Mouse (Mus musculus) embryo, embryonic 10.5 days (tissue): ENCODE measurements around the gene Med14.

ENCODE experiments used
- DNase-seq: peaks from one replicate; pipeline ENCODE4 v3.0.0-alpha.2; 2015; ENCODE audit warnings: low spot score

The Med14 gene

DNA sequence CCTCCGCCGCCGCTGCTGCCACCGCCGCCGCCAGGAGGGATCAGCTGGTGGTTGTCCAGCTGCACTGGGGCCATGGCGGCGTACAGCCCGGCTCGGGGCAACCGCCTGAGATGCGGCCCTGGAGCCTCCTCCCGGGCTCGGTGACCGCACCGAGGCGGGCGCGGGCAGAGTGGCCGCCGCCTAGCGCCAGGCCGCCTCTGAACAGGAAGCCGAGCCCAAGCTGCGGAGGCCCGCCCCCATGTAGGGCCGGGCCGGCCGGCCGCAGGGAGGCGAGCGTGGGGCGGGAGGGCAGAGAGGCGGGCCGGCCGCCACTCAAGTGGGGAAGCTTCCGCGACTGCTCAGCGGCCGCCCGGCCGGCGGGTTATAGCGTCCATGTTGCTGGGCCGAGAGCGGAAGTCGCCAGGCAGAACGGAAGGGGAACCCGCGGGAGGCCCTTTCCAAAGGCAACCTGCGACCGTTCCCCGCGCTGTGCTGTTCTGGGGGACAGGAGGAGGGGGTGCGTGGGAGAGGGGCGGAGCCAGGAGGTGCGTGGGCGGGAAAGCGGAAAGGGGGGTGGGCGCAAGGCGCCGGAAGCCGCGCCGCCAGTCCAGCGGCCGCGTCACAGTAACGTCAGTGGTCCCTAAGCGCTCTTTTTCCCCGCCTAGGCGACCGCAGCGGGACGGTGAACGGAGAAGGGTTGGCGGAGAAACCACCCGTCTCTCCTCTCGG, at the start of gene Med14:
Gene Med14 (minus strand): TSS at position 448 of the 708 bp plus-strand sequence.
- DNase-seq: peak; percentile 87

DNA sequence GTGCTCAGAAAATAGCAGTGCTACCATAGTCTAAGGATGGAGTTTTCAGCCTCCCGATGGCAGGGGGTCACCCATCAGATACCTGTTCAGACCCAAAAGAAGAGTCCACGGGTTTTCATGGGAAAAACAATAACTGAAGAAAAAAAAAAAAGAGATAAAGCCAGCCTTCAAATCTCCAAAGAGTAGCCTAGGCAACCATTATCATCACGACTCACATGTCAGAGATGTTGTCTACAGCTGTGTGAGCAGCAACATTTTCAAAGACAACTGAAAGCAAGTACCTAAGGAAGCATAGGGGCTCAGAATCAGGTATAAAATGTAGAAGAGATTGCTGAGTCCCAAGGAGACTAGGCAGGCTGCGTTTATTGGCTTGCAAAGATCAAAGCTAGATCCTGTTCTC, 38.7 kb upstream of the Med14 start:
- DNase-seq: no peak

DNA sequence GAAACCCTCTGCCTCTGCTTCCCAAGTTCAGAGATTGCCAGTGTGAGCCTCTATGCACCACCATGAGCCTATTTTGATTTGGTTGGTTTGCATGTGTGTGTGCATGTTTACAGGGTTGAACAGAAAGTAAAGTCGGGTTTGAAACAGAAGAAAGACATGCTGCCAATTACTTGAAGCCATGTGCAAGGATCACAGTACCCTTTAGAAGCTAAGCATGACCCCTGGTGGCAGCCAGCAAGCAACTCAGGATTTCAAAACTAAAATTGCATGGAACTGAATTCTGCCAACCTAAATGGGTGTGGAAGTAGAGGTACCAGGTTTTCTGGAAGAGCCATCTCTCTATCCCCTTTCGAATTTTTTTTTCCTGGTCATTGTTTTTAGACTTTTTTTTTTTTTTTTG, 33.0 kb upstream of the Med14 start:
- peak; percentile 3 for DNase-seq

DNA sequence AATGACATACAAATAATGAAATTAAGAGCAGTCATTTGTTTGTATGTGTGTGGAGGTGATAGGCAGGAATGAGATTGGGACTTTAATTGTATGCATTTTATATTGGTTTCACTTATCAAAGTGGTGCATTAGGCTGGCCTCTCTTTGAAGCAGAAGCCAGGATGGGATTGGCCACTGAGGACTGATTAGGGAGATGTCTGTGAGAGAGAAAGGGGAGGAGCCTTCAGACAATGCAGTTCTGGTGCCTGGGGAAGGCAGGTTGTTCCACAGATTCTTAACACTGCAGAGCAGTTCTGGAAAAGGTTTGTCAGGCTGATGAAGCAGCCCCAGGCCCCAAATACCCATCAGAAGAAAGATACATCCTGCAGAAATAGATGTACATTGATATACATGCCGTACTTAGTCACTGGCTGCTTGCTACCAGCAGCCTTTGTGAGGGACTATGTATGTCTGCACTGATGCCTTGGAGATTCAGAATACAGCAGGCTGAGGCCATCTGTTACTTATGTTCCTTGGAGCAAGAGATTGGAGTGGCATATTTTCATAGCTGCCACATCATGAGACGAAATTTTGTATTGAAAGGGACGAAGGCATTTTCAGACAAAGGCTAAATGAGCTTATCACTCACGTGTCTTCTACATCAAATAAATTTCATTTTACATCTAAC, 29.9 kb upstream of the Med14 start:
- DNase-seq: peak; percentile 4

DNA sequence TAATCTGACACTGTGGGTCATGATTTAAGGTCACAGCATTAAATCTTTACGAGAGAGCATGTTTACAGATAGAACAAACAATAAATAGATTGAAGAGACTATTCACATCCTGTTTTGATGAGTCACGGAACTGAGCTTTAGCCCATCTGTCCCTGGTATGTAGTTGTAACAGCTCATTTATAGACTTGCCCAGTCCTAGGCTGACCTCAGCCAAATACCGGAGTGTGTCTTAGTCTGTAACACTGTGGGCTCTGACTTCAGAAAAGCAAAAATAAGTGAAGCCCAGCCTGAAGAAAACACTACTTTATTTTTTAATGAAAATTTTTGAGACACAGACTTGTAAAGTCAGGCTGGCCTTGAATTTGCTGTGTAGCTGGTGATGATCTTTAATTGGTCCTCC, 11.4 kb upstream of the Med14 start:
- DNase-seq: no peak

DNA sequence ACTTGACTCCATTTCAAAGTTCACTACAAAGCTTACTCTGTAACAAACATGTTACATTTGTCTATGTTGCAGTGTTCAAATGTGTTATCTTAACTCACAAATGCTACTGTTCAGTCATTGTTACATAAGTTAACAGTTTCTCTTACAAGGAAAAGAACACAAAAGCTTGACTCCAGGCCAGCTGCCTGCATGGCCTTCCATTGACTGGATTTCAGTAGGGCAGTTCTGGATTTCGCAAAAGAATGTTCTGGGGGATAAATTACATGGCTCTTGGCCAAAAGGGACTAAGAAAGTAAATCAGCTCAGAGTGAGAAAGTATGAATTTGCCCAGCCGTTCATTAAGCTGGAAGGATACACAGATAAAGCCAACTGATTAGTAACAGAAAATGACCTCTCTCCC, 9.7 kb upstream of the Med14 start:
- no peak for DNase-seq

DNA sequence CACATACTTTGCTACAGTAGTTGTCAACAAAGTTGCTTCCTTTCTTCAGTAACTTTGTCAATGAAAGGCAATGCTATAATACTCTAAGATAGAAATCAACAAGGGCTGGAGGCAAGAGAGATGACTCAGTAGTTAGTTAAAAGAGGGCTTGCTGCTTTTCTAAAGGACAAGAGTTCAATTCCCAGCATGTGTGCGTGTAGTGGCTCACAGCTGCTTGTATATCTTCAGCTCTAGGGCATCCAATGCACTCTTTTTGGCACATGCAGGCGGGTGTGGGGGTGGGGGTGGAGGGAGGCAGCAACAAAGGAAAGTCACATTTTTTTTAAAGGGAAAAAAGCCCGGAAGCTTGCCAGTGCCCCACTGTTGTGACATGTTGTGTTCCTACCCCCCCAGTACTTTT, 6.7 kb upstream of the Med14 start:
- no peak for DNase-seq

DNA sequence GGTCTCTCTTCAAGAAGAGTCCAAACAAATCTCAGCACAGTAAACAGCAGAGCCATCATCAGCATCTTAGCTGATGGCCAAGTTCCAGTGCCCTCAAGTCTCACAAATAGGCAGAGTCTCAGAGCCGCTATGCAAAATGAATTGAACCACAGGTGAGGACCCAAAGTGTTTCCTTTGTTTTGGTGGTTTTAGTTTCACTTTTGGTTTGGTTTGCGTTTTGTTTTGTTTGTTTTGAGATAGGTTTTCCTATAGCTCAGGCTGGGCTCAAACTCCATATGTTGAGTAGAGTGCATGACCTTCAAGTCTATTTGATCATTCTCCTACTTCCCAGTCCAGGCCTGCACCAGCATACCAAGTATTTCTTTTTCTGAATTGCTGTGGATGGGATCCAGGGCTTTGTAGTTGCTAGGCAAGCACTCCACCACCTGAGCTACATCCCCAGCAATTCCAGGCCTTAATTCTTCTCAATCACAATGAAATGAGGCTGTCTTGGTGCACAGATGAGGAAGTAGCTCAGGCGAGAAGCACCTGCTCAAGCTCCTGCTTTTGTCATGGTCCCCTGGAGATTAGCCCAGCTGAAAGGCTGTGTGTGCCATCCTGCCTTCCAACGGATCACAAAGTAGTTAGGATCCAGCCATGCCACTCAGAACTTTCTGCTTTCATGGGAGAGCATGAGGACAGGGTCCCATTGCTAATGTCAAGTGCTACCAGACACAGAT, 5.1 kb upstream of the Med14 start:
- DNase-seq: no peak

DNA sequence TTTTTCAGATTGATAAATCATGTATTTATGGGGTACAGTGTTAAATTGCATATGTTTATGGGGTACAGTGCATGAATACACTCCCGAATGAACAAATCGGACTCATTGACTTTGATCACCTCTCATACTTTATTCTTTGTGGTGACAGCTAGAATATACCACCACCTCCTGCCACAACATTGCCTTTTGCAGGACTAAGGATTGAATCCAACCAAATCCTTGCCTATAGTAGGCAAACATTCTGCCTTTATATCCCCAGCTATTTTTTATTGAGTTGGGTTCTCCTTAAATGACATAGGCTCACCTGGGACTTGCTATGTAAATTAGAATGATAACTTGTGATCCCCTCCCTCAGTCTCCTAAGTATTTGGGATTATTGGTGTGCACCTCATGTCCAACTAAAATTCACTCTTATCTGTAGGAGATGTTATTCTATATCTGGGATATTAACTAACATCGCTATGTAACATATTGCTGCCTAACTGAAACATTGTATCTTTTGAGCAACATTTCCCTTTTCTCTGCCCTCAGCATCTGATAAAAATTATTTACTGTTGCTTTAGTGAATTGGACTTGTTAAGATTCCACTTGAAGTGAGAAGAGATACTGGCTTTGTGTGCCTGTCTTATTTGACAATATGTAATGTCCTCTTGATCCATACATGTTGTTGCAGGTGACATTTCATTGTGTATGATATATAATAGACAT, 1.4 kb upstream of the Med14 start:
- no peak for DNase-seq

DNA sequence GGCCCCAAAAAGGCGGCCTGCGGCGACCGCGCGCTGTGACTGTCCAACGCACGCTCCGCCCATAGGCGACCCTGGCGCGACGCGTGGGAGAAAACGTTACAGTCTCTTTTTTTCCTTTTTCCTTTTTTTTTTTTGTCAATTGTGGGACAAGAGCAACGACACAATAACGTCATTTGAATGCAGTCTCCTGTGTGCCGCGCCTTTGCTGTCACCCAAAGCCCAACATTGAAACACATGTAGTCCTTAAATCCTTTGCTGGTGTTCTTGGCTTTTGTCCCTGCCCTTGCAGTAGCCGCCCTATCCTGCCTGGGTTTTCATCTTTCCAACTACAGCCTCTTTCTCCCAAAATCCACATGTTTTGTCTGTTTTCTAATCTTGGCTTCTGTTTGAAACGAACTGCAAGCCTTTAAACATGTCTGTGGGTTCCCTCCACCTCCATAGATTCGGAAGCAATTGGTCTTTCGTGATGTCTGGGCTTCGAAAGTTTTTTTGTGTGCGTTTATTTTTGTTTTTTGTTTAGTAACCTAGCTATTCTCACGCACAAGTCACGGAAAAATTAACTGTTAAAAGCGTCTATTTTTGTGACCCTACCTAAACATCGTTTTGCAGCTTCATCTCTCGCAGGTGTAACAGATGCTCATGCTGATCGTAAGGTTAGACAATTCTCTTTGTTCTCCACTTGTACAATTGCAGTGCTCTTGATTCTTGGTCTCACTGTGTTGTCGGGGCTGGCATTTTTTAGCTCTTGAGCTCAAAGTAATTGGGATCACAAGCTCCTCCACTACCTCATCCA, 657 bp upstream of the Med14 start:
- peak; percentile 26 for DNase-seq

DNA sequence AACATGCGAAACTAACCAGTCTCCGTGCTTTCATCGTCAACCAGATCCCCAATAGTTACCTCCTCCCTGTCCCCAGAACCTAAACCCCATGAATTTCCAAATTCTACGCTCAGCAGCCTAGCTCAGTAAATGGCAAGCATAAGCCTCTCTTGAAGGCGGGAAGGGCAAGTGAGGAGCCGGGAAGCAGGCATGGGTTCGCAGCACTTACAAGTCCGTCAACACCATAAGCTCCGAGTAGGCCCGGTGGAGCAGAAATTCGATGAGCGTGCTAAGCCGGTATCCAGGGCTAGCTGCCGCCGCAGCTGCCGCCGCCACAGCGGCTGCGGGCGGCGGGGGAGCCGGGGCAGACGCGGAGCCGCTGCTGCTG, 631 bp downstream of the Med14 start:
- peak; percentile 45 for DNase-seq

DNA sequence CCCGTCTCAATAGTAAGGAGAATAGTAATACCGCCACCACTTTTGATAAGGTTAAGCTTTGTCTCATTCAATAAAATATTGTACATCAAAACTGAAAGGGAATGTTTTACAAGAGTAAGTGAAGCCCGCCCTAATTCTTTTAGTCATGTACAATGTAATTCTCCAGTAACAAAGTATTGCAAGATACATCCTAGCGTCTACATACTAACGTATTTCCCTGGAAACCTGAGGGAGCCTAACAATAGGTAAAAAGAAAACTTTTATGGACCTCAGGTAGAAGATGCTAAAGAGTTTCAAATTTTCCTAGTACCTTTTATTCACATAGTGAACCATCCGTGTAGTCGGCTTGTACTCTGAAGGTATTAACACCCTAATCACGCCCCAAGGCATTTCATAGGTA, 1.4 kb downstream of the Med14 start:
- peak; percentile 17 for DNase-seq

DNA sequence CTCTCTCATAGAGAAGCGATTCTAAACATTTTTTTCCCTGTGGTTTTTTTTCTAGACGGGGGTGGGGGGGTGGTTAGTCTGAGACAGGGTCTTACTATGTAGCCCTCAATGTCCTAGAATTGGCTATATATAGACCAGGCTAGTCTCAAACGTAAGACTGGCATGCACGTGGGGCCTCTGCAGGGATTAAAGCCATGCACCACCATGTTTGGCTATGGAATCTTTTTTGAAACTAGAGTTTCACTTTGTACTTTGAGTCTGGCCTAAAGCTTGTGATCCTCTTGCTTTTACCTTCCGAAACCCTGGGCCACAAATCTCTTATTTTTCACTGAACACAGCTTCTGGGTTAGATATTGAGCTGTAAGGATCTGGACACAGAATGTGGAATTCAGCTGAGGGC, 2.2 kb downstream of the Med14 start:
- no peak for DNase-seq

DNA sequence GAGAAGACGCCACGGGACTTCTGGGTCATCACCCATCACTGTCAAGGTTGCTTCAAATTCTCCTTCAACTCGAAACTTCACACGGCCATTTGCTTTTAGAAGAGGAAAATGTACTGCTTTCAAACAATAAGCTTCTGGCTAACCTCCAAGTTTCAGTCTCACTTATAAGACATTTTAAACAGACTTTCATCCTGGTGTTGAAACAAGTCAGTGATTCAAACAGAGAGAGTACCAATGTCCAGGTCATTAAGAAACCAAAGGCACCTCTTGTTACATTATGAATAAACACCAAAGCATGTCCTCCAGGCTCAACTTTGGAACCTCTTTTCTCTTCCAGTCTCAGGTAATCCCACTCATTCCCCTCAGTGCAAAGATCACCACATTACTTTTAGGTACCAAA, 14.0 kb downstream of the Med14 start:
- DNase-seq: no peak

DNA sequence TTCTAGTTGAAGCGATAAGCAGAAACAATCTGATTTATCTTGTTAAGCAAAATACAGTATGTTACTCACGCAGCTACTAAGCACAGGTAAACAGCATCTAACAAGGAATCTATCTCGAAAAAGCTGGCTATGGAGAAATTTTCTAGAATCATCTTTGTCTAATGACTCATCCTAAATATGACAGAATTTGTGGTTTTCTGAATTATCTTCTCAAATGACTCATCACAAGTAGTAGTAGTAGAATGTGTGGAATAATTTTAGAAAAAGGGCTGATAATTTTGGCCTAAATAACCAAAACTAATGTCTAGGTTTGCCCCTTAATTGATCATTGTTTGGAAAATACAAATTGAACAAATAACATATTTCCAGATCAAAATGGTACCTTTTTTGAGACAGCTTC, 15.1 kb downstream of the Med14 start:
- no peak for DNase-seq

DNA sequence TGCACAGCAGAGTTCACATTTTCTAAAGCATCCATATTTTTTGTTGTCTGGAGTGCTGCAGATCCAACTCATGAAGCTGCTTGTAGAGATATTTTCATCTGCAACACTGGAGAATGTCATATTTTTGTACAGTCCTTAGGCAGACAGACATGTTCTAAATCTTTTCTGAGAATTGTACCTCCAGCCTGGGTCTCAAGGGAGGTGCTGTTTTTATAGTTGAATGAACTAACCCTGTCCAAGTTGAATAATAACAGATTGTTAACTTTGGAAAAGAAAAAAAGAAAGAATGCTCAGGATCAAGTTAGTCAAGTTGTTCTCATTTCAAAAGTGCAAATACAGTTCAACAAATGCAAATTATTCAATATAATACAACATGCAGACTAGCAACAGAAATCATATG, 21.5 kb downstream of the Med14 start:
- no peak for DNase-seq

DNA sequence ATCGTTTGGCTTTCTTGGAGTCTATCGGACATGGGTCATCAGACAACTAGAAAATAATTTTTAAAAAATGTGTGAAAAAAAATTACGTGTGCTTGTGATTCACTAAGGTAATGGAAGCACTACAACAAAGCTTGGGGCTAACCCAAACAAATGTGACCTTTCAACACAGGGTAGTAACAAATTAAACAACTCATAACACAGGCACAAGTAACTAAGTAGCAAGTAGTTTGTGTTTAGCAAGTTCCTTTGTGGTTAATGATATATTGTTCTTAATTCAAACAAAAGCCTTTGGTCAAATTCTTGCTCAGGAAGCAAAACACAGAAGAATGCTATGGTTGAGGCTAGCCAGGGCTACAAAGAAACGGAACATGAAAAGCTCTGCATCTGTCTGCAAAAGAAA, 45.8 kb downstream of the Med14 start:
- DNase-seq: no peak

DNA sequence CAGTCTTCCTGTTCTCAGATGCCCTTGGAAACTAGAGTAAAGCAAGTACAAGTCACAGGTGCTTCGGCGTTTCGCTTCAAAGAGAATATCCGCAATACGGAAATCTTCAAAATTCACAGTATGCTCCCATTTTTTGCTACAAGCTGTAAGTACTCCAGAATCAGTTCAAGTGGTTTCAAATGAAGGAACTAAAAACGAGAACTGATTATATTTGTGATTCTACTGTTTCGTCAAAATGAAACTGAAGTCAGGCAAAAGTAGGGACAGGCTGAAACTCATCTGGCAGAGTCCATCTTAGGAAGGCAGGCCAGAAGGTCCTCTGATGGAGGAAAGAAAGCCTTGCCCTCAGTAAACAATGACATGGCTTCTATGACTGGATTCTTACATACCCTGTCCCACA, 48.1 kb downstream of the Med14 start:
- no peak for DNase-seq

DNA sequence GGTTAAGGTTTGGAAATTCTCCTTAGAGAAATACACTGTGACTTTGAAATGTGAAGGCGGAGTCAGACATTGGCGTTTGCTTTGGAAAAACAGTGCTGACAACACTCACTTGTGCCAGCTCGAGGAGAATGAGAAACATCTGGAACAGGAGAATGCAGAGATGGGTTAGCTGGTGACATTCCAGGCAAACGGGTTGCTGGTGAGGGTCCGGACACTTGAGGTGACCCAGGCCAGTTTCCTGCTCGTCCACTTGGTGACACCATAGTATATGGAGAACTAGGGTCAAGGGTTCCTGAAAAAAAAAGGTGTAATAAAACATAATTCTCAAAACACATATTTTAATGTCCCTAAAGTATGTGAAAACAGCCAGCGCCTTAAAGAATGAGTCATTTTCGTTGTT, 75.0 kb downstream of the Med14 start:
- no peak for DNase-seq

DNA sequence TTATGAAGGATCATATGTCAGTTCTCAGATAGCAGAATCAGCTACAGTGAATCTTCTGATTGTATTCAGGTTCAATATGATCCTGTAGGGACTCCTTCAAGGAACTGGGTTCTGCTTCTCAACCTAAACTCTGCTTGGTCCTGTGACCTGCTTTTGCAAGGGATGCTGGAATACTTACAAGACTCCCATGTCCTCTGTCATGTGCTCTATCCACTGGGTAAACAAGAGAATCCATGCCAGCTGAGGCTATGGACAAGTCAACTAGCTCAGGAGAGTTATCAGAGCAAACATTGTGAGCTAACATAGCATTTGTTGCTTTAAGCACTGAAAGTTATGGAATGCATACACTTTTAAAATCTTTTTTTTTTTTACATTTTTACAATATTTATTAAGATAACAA, 75.8 kb downstream of the Med14 start:
- no peak for DNase-seq

DNA sequence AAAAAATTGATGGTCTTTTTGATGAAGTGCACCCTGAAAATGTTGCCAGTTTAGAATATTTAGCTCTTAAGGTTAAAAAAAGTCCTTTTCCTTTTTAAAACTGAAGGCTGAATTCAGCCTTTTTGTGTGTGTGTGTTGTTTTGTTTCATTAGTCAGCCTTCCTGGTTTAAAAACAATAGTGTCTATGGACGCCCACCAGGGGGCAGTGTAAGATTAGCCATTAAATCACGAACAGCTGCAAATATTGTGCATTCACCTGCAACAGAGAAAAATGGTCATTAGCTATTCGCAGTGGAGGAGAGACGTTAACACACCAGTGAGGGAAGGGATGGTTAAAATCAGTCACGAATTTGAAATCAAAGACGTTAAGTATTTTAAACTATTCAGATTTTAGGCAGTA, 84.5 kb downstream of the Med14 start:
- peak; percentile 79 for DNase-seq
